Mouse (Mus musculus) neural tube, embryonic 11.5 days (tissue): ENCODE measurements around the gene Prkca. TPM values are rescaled to one million over a fixed set of nuclear protein-coding genes. Genes with fewer than 3 reads are reported as not detected.
A peak's percentile ranks its signal among the peaks of the same experiment; 100 is the strongest.

Source experiments
- ATAC-seq: fragments of 200-750 bp; cut with Nextera tagmentation; 2 replicates; pipeline ENCODE4 v1.8.0; 2017; ENCODE audit warnings: moderate number of reproducible peaks, mild to moderate bottlenecking, moderate TSS enrichment, moderate library complexity; ENCODE audit not compliant: insufficient read depth, low FRiP score, low TSS enrichment
- DNase-seq: peaks from one replicate; pipeline ENCODE4 v3.0.0-alpha.2; 2015; ENCODE audit warnings: low spot score
- H3K27ac ChIP-seq: fragments of 300-500 bp; sonication (generic); 2 replicates; pipeline ENCODE4 v1.5.1; 2014; ENCODE audit warnings: low read depth, mild to moderate bottlenecking, low read length
- H3K27me3 ChIP-seq: fragments of 300-500 bp; sonication (generic); 2 replicates; pipeline ENCODE4 v1.6.1; 2014; ENCODE audit warnings: mild to moderate bottlenecking, low read length, mixed read lengths; ENCODE audit not compliant: control insufficient read depth, insufficient read depth
- H3K36me3 ChIP-seq: fragments of 300-500 bp; sonication (generic); 2 replicates; pipeline ENCODE4 v1.6.1; 2014; ENCODE audit warnings: mild to moderate bottlenecking, low read length, moderate library complexity, mixed read lengths; ENCODE audit not compliant: control insufficient read depth, insufficient read depth
- H3K4me1 ChIP-seq: fragments of 300-500 bp; sonication (generic); 2 replicates; pipeline ENCODE4 v1.6.1; 2014; ENCODE audit warnings: low read length, mixed read lengths; ENCODE audit not compliant: control insufficient read depth, insufficient read depth
- H3K4me2 ChIP-seq: fragments of 300-500 bp; sonication (generic); 2 replicates; pipeline ENCODE4 v1.6.1; 2014; ENCODE audit warnings: low read depth, mild to moderate bottlenecking, moderate library complexity
- H3K4me3 ChIP-seq: fragments of 300-500 bp; sonication (generic); 2 replicates; pipeline ENCODE4 v1.5.1; 2014; ENCODE audit warnings: low read depth, low read length
- H3K9ac ChIP-seq: fragments of 300-500 bp; sonication (generic); 2 replicates; pipeline ENCODE4 v1.6.1; 2014; ENCODE audit warnings: mild to moderate bottlenecking, low read length
- H3K9me3 ChIP-seq: fragments of 300-500 bp; sonication (generic); 2 replicates; pipeline ENCODE4 v1.6.1; 2016; ENCODE audit warnings: low read length; ENCODE audit not compliant: control insufficient read depth
- WGBS: fragments of 180-500 bp; shearing (Covaris S2); extraction: QIAGEN DNeasy Blood & Tissue Kit; methylation state at CpG from one replicate; pipeline ENCODE4 v1.1.7; 2014; 5-methylcytosine and 5-hydroxymethylcytosine counted together
- polyA plus RNA-seq: library from polyadenylated mRNA; unstranded; fragments of >200 nt; fragmentation: Nextera tagmentation; extraction: Ambion mirVana; gene quantifications from 2 replicates; pipeline ENCODE4 v1.2.1, GENCODE M21; 2014

Gene Prkca
- polyA plus RNA-seq, 1 experiment from 2014 or later: 7.7 TPM

DNA sequence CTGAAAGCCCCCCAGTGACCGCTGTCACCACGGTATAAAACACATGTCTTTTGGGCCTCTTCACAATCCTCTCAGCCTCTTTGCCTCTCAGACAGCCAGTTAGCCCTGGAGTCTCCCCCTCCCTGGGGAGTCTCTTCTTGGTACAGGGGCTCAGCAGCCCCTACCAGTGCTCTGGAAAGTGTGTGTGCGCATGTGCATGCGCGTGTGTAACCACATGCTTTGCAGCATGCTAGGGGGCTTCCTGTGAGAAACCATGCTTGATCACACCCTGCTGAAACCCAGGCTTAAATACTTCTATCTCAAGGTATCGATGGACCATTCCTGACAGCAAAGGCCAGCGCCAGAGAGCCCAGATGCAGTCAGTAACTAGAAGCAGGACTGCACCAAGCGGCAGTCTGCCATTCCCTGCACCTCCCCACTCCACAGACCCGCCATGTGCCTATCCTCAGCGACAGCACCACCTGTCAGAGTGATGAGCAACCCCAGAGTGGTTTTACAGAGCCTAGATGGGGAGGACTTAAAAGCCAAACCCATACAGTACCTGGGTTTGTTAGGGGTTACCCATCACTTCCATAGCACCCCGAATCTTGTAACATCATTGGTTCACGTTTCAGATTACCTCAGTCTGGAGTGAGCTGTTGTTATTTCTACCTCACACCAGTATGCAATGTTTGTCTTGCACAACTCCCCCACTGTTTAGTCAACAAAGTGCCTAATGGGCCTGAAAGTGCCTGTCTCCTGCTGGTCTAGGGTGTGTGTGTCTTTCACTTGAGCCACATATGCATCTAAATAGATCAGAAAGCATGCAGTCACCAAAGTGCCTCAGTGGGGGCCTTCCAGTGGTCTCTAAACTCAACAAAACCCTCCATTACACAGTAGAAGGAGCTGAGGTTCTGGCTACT lies 75.1 kb downstream of the Prkca start:
- Histone ChIP-seq H3K27ac (peak overlapping the region; percentile 24; the same call in 1 of the 2 replicates), H3K9me3 (no peaks in the 10 kb centered on the region), H3K4me2 (no peak overlapping the region), H3K9ac (no peak overlapping the region), H3K4me3 (no peak overlapping the region), H3K4me1 (peaks cover 25% of the 10 kb centered on the region), H3K27me3 (no peaks in the 10 kb centered on the region), H3K36me3 (no peaks in the 10 kb centered on the region)
- DNase-seq (peak; percentile 32), ATAC-seq (peak; percentile 66)
- 44% methylated on average over 12 of the region's 12 CpGs for WGBS

DNA sequence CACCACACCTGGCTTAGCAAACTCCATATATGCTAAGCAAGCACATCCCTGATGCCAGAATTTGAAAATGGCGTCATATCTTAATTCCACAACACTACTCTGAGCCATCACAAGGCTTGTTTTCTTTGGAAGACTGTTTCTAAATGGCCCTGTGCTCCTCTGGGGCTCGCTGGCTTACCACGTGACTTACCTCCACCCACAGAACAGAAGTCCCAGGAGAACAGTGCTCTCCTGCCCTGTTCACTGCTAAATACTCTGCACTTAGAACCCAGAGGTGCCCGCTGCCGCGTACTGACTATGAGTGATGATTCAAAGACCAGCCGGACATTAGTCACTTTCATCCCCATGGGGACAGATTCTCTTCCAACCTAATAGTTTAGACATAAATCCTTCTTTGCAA lies 75.9 kb downstream of the Prkca start:
- peak; percentile 30 for DNase-seq
- no peak overlapping the region for H3K4me3 ChIP-seq
- H3K27ac ChIP-seq: no peak overlapping the region
- no peak for ATAC-seq
- H3K36me3 ChIP-seq: no peaks in the 10 kb centered on the region
- H3K9me3 ChIP-seq: no peaks in the 10 kb centered on the region
- H3K4me1 ChIP-seq: peaks cover 25% of the 10 kb centered on the region
- WGBS: 49% methylated on average over 7 of the region's 7 CpGs
- H3K4me2 ChIP-seq: no peak overlapping the region
- H3K9ac ChIP-seq: no peak overlapping the region
- H3K27me3 ChIP-seq: no peaks in the 10 kb centered on the region

DNA sequence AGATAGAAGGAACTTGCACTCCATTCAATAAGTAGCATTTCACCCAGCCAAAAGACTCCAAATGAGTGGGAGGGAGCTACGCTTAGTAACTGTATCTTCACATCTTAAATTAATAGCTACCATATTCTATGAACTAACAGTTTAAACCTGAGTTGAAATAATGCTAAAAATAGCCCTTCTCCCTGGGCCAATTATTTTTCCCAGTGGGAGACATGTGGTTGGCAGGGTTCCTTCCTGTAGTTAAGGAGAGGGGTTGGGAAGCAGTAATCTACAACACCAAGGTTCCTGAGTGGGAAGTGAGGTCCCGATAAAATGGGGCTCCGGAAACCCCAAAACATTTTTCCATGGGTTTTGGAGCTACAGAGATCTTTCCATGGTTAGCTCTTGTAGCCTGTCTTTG lies 76.7 kb downstream of the Prkca start:
- no peak for DNase-seq
- 83% methylated on average over 3 of the region's 3 CpGs for WGBS

DNA sequence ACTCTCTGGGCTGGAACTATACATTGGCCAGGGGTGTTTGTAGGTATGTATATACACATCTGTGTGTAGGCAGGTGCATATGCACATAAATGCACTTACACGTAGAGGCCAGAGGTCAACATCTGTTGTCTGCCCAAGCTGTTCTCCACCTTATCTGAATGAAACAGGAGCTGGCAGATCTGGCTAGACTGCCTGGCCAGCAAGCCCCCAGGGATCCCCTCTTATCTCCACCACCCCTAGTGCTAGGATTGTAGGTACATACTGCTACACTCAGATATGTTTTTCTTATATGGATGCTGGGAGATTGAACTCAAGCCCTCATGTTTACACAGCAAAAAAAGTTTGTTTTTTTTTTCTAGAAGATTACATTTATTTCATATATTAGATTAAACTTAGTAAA lies 79.9 kb downstream of the Prkca start:
- Histone ChIP-seq H3K4me2 (no peak overlapping the region), H3K27me3 (no peaks in the 10 kb centered on the region), H3K36me3 (no peaks in the 10 kb centered on the region), H3K4me1 (peaks cover 18% of the 10 kb centered on the region), H3K27ac (no peak overlapping the region), H3K4me3 (no peak overlapping the region), H3K9me3 (no peaks in the 10 kb centered on the region), H3K9ac (no peak overlapping the region)
- 81% methylated on average over 1 of the region's 1 CpGs for WGBS
- DNase-seq (no peak), ATAC-seq (no peak)

More for the DNA sequence above, 76.7 kb downstream of the Prkca start:
- Histone ChIP-seq H3K36me3 (no peaks in the 10 kb centered on the region), H3K27ac (no peak overlapping the region), H3K9me3 (no peaks in the 10 kb centered on the region), H3K4me3 (no peak overlapping the region), H3K4me2 (no peak overlapping the region), H3K4me1 (peaks cover 25% of the 10 kb centered on the region), H3K9ac (no peak overlapping the region), H3K27me3 (no peaks in the 10 kb centered on the region)
- no peak for ATAC-seq

DNA sequence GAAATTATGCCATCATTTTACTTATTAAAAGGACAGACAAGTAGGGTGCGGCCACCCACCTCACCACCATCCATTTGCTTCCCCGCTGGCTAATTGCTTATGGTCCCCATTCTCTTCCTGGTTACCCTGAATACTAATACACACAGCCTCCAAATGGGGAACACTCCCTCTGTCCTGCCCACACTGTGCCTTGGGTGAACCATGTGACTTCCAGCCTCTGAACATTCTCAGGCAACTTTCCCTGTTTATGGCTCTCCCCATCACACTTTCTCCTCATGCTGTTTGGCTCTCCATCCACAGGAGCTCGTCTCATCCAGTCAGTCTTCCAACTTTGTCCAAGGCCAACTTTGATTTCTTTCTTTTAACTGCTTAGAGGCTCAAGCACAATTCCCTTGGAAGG lies 80.3 kb downstream of the Prkca start:
- Histone ChIP-seq H3K36me3 (no peaks in the 10 kb centered on the region), H3K27ac (no peak overlapping the region), H3K4me3 (no peak overlapping the region), H3K4me1 (peaks cover 13% of the 10 kb centered on the region), H3K9me3 (no peaks in the 10 kb centered on the region), H3K9ac (no peak overlapping the region), H3K27me3 (no peaks in the 10 kb centered on the region), H3K4me2 (no peak overlapping the region)
- no peak for ATAC-seq
- WGBS: 73% methylated on average over 3 of the region's 3 CpGs
- DNase-seq: no peak

DNA sequence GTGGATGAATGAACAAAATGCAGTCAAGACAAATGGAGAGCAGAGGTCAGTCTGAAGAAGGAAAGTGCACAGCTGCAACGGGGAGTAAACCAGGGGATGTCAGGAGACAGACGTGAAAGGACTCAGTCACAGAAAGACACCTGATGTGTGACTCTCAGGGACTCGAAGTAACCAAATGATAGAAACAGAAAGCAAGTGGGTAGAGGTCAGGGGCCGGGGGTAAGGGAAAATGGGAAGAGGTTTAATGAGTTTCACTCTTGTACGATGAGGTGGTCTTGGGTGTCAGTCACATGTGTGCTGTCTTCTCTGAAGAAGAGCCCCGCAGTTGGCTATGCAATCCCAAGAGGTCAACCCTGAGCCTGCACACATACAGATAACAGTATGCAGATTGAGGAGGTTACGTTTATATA lies 82.0 kb downstream of the Prkca start:
- no peak overlapping the region for H3K4me3 ChIP-seq
- H3K36me3 ChIP-seq: no peaks in the 10 kb centered on the region
- no peak overlapping the region for H3K9ac ChIP-seq
- no peaks in the 10 kb centered on the region for H3K9me3 ChIP-seq
- no peak for DNase-seq
- 38% methylated on average over 7 of the region's 7 CpGs for WGBS
- no peak for ATAC-seq
- H3K4me2 ChIP-seq: no peak overlapping the region
- H3K27ac ChIP-seq: no peak overlapping the region
- H3K4me1 ChIP-seq: peaks cover 5% of the 10 kb centered on the region; the same call in 1 of the 2 replicates
- H3K27me3 ChIP-seq: no peaks in the 10 kb centered on the region

DNA sequence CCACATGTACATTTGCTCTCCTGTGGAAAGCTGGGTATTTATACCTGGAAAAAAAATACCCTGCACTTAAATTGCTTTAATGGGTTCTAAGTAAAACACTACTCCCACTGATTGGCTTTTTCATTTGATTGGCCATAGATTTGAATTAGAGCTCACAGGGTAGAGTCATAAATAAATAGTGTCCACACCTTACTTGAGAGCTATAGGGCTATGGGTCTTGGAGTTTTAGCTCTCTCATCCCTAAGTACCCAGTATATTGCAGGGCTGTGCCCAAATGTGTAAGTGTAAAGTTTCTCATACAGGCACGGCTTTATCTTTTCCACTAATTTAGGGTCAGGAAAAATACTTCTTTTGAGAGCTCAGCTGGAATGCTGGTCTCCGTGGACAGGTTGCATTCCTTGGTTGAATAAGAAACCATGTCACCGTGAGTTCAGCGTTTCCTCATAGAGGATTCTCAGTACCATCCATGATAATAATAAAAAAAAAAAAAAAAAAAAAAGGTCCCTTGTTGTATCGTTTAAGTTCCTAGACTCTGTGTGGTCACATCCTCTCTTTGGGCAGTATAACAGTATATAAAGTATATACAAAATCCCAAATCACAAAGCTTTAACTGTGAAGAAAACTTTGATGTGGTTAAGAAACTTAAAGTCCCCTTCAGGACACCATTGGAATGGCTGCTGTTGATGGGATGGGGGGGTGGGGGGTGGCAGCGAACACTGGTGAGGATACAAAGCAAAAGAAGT lies 82.8 kb downstream of the Prkca start:
- DNase-seq: no peak
- WGBS: 76% methylated on average over 6 of the region's 6 CpGs
- Histone ChIP-seq H3K27me3 (no peaks in the 10 kb centered on the region), H3K4me2 (no peak overlapping the region), H3K4me1 (peaks cover 5% of the 10 kb centered on the region; the same call in 1 of the 2 replicates), H3K9me3 (no peaks in the 10 kb centered on the region), H3K9ac (no peak overlapping the region), H3K27ac (no peak overlapping the region), H3K4me3 (no peak overlapping the region), H3K36me3 (no peaks in the 10 kb centered on the region)
- ATAC-seq: no peak

DNA sequence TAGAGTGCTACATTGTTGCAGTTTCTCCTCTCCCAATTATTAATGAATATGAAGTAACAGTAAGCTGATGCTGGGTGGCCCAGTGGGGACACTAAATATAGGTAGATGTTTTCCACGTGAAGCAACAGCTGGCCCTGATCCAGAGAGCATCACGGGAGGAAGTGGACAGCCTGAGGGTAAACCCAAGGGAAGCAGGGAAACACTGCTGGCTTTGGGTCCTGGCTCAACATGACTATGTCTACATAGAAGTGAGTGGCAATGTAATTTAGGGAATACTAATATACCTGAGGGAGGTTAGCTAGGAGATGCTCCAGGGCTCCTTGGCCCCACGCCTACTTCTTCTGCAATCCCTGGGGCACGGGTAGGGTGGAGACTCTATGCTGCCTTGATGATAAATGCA lies 84.3 kb downstream of the Prkca start:
- Histone ChIP-seq H3K4me2 (no peak overlapping the region), H3K4me3 (no peak overlapping the region), H3K9ac (no peak overlapping the region), H3K27me3 (no peaks in the 10 kb centered on the region), H3K27ac (no peak overlapping the region), H3K9me3 (no peaks in the 10 kb centered on the region), H3K4me1 (peaks cover 5% of the 10 kb centered on the region; the same call in 1 of the 2 replicates), H3K36me3 (no peaks in the 10 kb centered on the region)
- DNase-seq (no peak), ATAC-seq (no peak)
- 75% methylated on average over 4 of the region's 4 CpGs for WGBS
